Mouse (Mus musculus): ENCODE measurements at regions not wholly inside any gene's neighbourhood (a gene's known extent, or its start where the extent isn't known, plus 50 kb on each side); places are given as distances from the start of the nearest gene placed in this dataset.

- in situ Hi-C loops (cut with MboI, MseI), result no loop called here
Measured at GRCm38 (mm10) chr13:44580767-44581166, 148.5 kb upstream of the Jarid2 start.

GRCm38 (mm10) chr13:44581947-44582766, 147.1 kb upstream of the Jarid2 start:
- in situ Hi-C loops (cut with MboI, MseI), result no loop called here

- in situ Hi-C loops (cut with MboI, MseI), result no loop called here
Measured at GRCm38 (mm10) chr13:44582767-44583085, 146.5 kb upstream of the Jarid2 start.

- in situ Hi-C loops (cut with MboI, MseI), result no loop called here
Measured at GRCm38 (mm10) chr13:44583614-44584013, 145.7 kb upstream of the Jarid2 start.

GRCm38 (mm10) chr13:44584151-44584550, 145.1 kb upstream of the Jarid2 start:
- in situ Hi-C loops (cut with MboI, MseI), result no loop called here

- in situ Hi-C loops (cut with MboI, MseI), result no loop called here
Measured at GRCm38 (mm10) chr13:44584551-44584950, 144.7 kb upstream of the Jarid2 start.

GRCm38 (mm10) chr13:44587846-44588245, 141.4 kb upstream of the Jarid2 start:
- in situ Hi-C loops (cut with MboI, MseI), result no loop called here

- in situ Hi-C loops (cut with MboI, MseI), result no loop called here
Measured at GRCm38 (mm10) chr13:44594645-44595044, 134.6 kb upstream of the Jarid2 start.

- in situ Hi-C loops (cut with MboI, MseI), result no loop called here
Measured at GRCm38 (mm10) chr13:44597666-44598065, 131.6 kb upstream of the Jarid2 start.

- in situ Hi-C loops (cut with MboI, MseI), result no loop called here
Measured at GRCm38 (mm10) chr13:44601024-44601423, 128.2 kb upstream of the Jarid2 start.

GRCm38 (mm10) chr13:44602658-44603057, 126.6 kb upstream of the Jarid2 start:
- in situ Hi-C loops (cut with MboI, MseI), result no loop called here

- in situ Hi-C loops (cut with MboI, MseI), result no loop called here
Measured at GRCm38 (mm10) chr13:44607316-44608285, 121.7 kb upstream of the Jarid2 start.

- in situ Hi-C loops (cut with MboI, MseI), result no loop called here
Measured at GRCm38 (mm10) chr13:44608286-44608675, 121.0 kb upstream of the Jarid2 start.

GRCm38 (mm10) chr13:44608681-44609335, 120.5 kb upstream of the Jarid2 start:
- in situ Hi-C loops (cut with MboI, MseI), result no loop called here

- in situ Hi-C loops (cut with MboI, MseI), result no loop called here
Measured at GRCm38 (mm10) chr13:44609606-44610005, 119.7 kb upstream of the Jarid2 start.

- in situ Hi-C loops (cut with MboI, MseI), result no loop called here
Measured at GRCm38 (mm10) chr13:44615696-44616095, 113.6 kb upstream of the Jarid2 start.

- in situ Hi-C loops (cut with MboI, MseI), result no loop called here
Measured at GRCm38 (mm10) chr13:44618368-44618767, 110.9 kb upstream of the Jarid2 start.

- in situ Hi-C loops (cut with MboI, MseI), result loop anchor here (5.0 kb wide), 1 partner anchor 46 kb away; no protein-coding TSS in a partner anchor
Measured at GRCm38 (mm10) chr13:44622661-44623355, 106.5 kb upstream of the Jarid2 start.

GRCm38 (mm10) chr13:44624716-44625115, 104.6 kb upstream of the Jarid2 start:
- in situ Hi-C loops (cut with MboI, MseI), result loop anchor here (5.0 kb wide), 1 partner anchor 47 kb away; no protein-coding TSS in a partner anchor

- in situ Hi-C loops (cut with MboI, MseI), result no loop called here
Measured at GRCm38 (mm10) chr13:44625792-44626191, 103.5 kb upstream of the Jarid2 start.

- in situ Hi-C loops (cut with MboI, MseI), result no loop called here
Measured at GRCm38 (mm10) chr13:44626806-44627205, 102.5 kb upstream of the Jarid2 start.
